Mouse (Mus musculus) mature B cell (primary cell): ENCODE measurements around the gene Adpgk.
"Not testable (repeated sequence)": the region's sequence is repeated elsewhere in the genome, so short reads cannot be mapped to it uniquely, and the experiment has no call there.

Experiments
- in situ Hi-C: fragments of 300-500 bp; cut with MboI; formaldehyde crosslinking; loops from 2 replicates; pipeline ENCODE4 v1.14.3; 2019

Gene Adpgk

GRCm38 (mm10) chr9:59289529-59290115, 1.7 kb upstream of the Adpgk start:
- in situ Hi-C loops = no loop called here

GRCm38 (mm10) chr9:59291688-59292492, 532 bp downstream of the Adpgk start:
- in situ Hi-C loops = no loop called here

GRCm38 (mm10) chr9:59292493-59292875, 1.1 kb downstream of the Adpgk start:
- in situ Hi-C loops = no loop called here

- in situ Hi-C loops = no loop called here
These were observed 5.1 kb downstream of the Adpgk start for GRCm38 (mm10) chr9:59296419-59296818.

- in situ Hi-C loops = no loop called here
These were observed 16.5 kb downstream of the Adpgk start for GRCm38 (mm10) chr9:59307890-59308289.

- in situ Hi-C loops = no loop called here
These were observed 19.4 kb downstream of the Adpgk start for GRCm38 (mm10) chr9:59310582-59311283.

- in situ Hi-C loops = no loop called here
These were observed 19.9 kb downstream of the Adpgk start for GRCm38 (mm10) chr9:59311284-59311670.

GRCm38 (mm10) chr9:59316206-59316605, 24.8 kb downstream of the Adpgk start:
- in situ Hi-C loops = no loop called here

- in situ Hi-C loops = no loop called here
These were observed 33.0 kb downstream of the Adpgk start for GRCm38 (mm10) chr9:59324351-59324750.

GRCm38 (mm10) chr9:59330055-59330454, 38.7 kb downstream of the Adpgk start:
- in situ Hi-C loops = no loop called here

- in situ Hi-C loops = no loop called here
These were observed 45.2 kb downstream of the Adpgk start for GRCm38 (mm10) chr9:59336539-59336938.

- in situ Hi-C loops = no loop called here
These were observed 46.5 kb downstream of the Adpgk start for GRCm38 (mm10) chr9:59337889-59338288.

- in situ Hi-C loops = no loop called here
These were observed 47.1 kb downstream of the Adpgk start for GRCm38 (mm10) chr9:59338411-59338810.

- in situ Hi-C loops = no loop called here
These were observed 47.7 kb downstream of the Adpgk start for GRCm38 (mm10) chr9:59339107-59339506.

GRCm38 (mm10) chr9:59340002-59340401, 48.6 kb downstream of the Adpgk start:
- in situ Hi-C loops = no loop called here

- in situ Hi-C loops = no loop called here
These were observed 54.8 kb downstream of the Adpgk start for GRCm38 (mm10) chr9:59346176-59346575.

GRCm38 (mm10) chr9:59352586-59353252, 61.4 kb downstream of the Adpgk start:
- in situ Hi-C loops = no loop called here

GRCm38 (mm10) chr9:59353253-59353639, 61.9 kb downstream of the Adpgk start, which contains the start of gene Bbs4:
Gene Bbs4 (minus strand): TSS chr9:59353508.
- in situ Hi-C loops = no loop called here

GRCm38 (mm10) chr9:59358041-59358440, 66.7 kb downstream of the Adpgk start:
- in situ Hi-C loops = not testable (repeated sequence)

GRCm38 (mm10) chr9:59360487-59360886, 69.1 kb downstream of the Adpgk start:
- in situ Hi-C loops = not testable (repeated sequence)

GRCm38 (mm10) chr9:59369220-59369619, 77.9 kb downstream of the Adpgk start:
- in situ Hi-C loops = no loop called here

GRCm38 (mm10) chr9:59369646-59370045, 78.3 kb downstream of the Adpgk start:
- in situ Hi-C loops = no loop called here
